ENCODE assay signal across 8 mouse cellular contexts in genomic region chr2:147184071-147184990, GRCm38 (mm10). TPM values are rescaled to one million over a fixed set of nuclear protein-coding genes. Genes with fewer than 3 reads are reported as not detected.
A peak's percentile ranks its signal among the peaks of the same experiment; 100 is the strongest.
DNase-seq lines count a peak whose midpoint lies in the region; ATAC-seq lines count a peak whose summit lies in the region.

No protein-coding gene starts in this region.

- H3K36me3 ChIP-seq in heart, embryonic 16.5 days (ENCODE audit: control insufficient read depth, insufficient read depth), result no peaks in the 10 kb centered on the region
- no peaks in the 10 kb centered on the region for H3K36me3 ChIP-seq in hindbrain, embryonic 16.5 days (ENCODE audit: control insufficient read depth, insufficient read depth, low read length)
- H3K36me3 ChIP-seq in midbrain, embryonic 16.5 days (ENCODE audit: control insufficient read depth, insufficient read depth, low read length), result no peaks in the 10 kb centered on the region

- H3K9ac ChIP-seq in heart, embryonic 16.5 days (ENCODE audit: low read length), result no peak overlapping the region
- peak overlapping the region; percentile 41 for H3K9ac ChIP-seq in hindbrain, embryonic 16.5 days (ENCODE audit: low read depth, low read length)
- peak overlapping the region; percentile 6 for H3K9ac ChIP-seq in midbrain, embryonic 16.5 days (ENCODE audit: low read depth, low read length)

- WGBS in heart, embryonic 16.5 days, result 2% methylated on average over 62 of the region's 65 CpGs
- under 1% methylated on average over 59 of the region's 65 CpGs for whole genome bisulfite sequencing in hindbrain, embryonic 16.5 days
- 1% methylated on average over 54 of the region's 65 CpGs for WGBS in midbrain, embryonic 16.5 days

- no peak for DNase-seq in heart, postnatal 14 days
- no peak for DNase-seq in ovary, adult 18-20 months (ENCODE audit: low spot score)
- DNase-seq in right cerebral cortex, postnatal 4 days, result no peak
- no peak for DNase-seq in gastrocnemius, postnatal 4 days (ENCODE audit: low spot score in 2 of 2)

- intact Hi-C loops in heart, postnatal 14 days (cut with DNase I), result loop anchor here (10.0 kb wide), 1 partner anchor 350 kb away; no protein-coding TSS in a partner anchor

- no peaks in the 10 kb centered on the region for H3K9me3 ChIP-seq in heart, embryonic 16.5 days (replicated peaks; ENCODE audit: control insufficient read depth, low read length)
- no peaks in the 10 kb centered on the region for H3K9me3 ChIP-seq in hindbrain, embryonic 16.5 days (ENCODE audit: control insufficient read depth, low read length)
- no peaks in the 10 kb centered on the region for H3K9me3 ChIP-seq in midbrain, embryonic 16.5 days (replicated peaks; ENCODE audit: control insufficient read depth, low read length, poor library complexity, severe bottlenecking)

- peak overlapping the region; percentile 54 for H3K4me2 ChIP-seq in heart, embryonic 16.5 days (ENCODE audit: low read depth, low read length)
- peak overlapping the region; percentile 38 for H3K4me2 ChIP-seq in hindbrain, embryonic 16.5 days (ENCODE audit: low read length)
- H3K4me2 ChIP-seq in midbrain, embryonic 16.5 days (ENCODE audit: low read length), result peak overlapping the region; percentile 39

- peaks cover 19% of the 10 kb centered on the region for H3K4me1 ChIP-seq in heart, embryonic 16.5 days (ENCODE audit: control insufficient read depth, insufficient read depth, low read length)
- H3K4me1 ChIP-seq in hindbrain, embryonic 16.5 days (ENCODE audit: control insufficient read depth, insufficient read depth, low read depth, low read length), result peaks cover 4% of the 10 kb centered on the region; the same call in 1 of the 2 replicates
- peaks cover 7% of the 10 kb centered on the region for H3K4me1 ChIP-seq in midbrain, embryonic 16.5 days (ENCODE audit: control insufficient read depth, insufficient read depth, low read length)

- peak overlapping the region; percentile 37 for H3K4me3 ChIP-seq in heart, embryonic 16.5 days (ENCODE audit: low read length)
- peak overlapping the region; percentile 31 for H3K4me3 ChIP-seq in hindbrain, embryonic 16.5 days (ENCODE audit: low read length)
- H3K4me3 ChIP-seq in midbrain, embryonic 16.5 days (ENCODE audit: low read depth, low read length), result peak overlapping the region; percentile 32

- no peak overlapping the region for H3K27ac ChIP-seq in heart, embryonic 16.5 days (ENCODE audit: low read length)
- no peak overlapping the region for H3K27ac ChIP-seq in hindbrain, embryonic 16.5 days (ENCODE audit: low read depth, low read length)
- H3K27ac ChIP-seq in midbrain, embryonic 16.5 days (ENCODE audit: low read length), result peak overlapping the region; percentile 19; the same call in 1 of the 2 replicates

- H3K27me3 ChIP-seq in heart, embryonic 16.5 days (ENCODE audit: control insufficient read depth, insufficient read depth, low read length), result peaks cover 95% of the 10 kb centered on the region
- peaks cover 55% of the 10 kb centered on the region for H3K27me3 ChIP-seq in hindbrain, embryonic 16.5 days (replicated peaks; ENCODE audit: control insufficient read depth, insufficient read depth, low read length)
- peaks cover 61% of the 10 kb centered on the region for H3K27me3 ChIP-seq in midbrain, embryonic 16.5 days (ENCODE audit: control insufficient read depth, insufficient read depth, low read depth, low read length)

- ATAC-seq in heart, embryonic 16.5 days (replicated peaks; ENCODE audit: extremely low read depth, insufficient read depth, low FRiP score), result no peak; the same call in 1 of the 2 replicates
- ATAC-seq in common myeloid progenitor, adult 5-6 weeks (replicated peaks; ENCODE audit: low read depth, poor library complexity, severe bottlenecking), result peak; percentile 26
- ATAC-seq in hindbrain, embryonic 16.5 days, result no peak
- no peak for ATAC-seq in midbrain, embryonic 16.5 days

RNA-seq across cellular contexts. Expression of gene Nkx2-2, which starts 9.7 kb away (rescaled TPM):
- not detected in 2 replicates for polyA plus RNA-seq in heart, embryonic 16.5 days (2015; fragmentation: Nextera tagmentation; extraction: Ambion mirVana)
- total RNA-seq in heart, postnatal 14 days (2021), result not detected
- total RNA-seq in common myeloid progenitor, adult 5-6 weeks (2017), result not detected in 2 replicates
- 3.3 and 4.2 TPM in 2 replicates for polyA plus RNA-seq in hindbrain, embryonic 16.5 days (2015; fragmentation: Nextera tagmentation; extraction: Ambion mirVana)
- polyA plus RNA-seq in midbrain, embryonic 16.5 days (2015; fragmentation: Nextera tagmentation; extraction: Ambion mirVana), result 8.5 and 8.7 TPM in 2 replicates
- total RNA-seq in gastrocnemius, postnatal 4 days (2021), result under 1 TPM; 0.65 to 0.78 TPM
